Mouse (Mus musculus) heart, embryonic 10.5 days (tissue): ENCODE measurements around the gene Cirbp. TPM values are rescaled to one million over a fixed set of nuclear protein-coding genes. Genes with fewer than 3 reads are reported as not detected.

Source experiments
- DNase-seq: peaks from one replicate; pipeline ENCODE4 v3.0.0-alpha.2; 2017; ENCODE audit warnings: low spot score
- H3K27ac ChIP-seq: fragments of 300-500 bp; sonication (generic); 2 replicates; pipeline ENCODE4 v1.5.1; 2016; ENCODE audit warnings: mild to moderate bottlenecking
- H3K27me3 ChIP-seq: fragments of 300-500 bp; sonication (generic); 2 replicates; pipeline ENCODE4 v1.6.1; 2016; ENCODE audit warnings: mild to moderate bottlenecking; ENCODE audit not compliant: poor library complexity, insufficient read depth, severe bottlenecking
- H3K36me3 ChIP-seq: fragments of 300-500 bp; sonication (generic); 2 replicates; pipeline ENCODE4 v1.6.1; 2016; ENCODE audit warnings: mild to moderate bottlenecking, moderate library complexity
- H3K4me1 ChIP-seq: fragments of 300-500 bp; sonication (generic); 2 replicates; pipeline ENCODE4 v1.6.1; 2016; ENCODE audit warnings: mild to moderate bottlenecking
- H3K4me3 ChIP-seq: fragments of 300-500 bp; sonication (generic); 2 replicates; pipeline ENCODE4 v1.5.1; 2016; ENCODE audit warnings: mild to moderate bottlenecking, moderate library complexity
- H3K9me3 ChIP-seq: fragments of 300-500 bp; sonication (generic); 2 replicates; pipeline ENCODE4 v1.6.1; 2016; ENCODE audit warnings: mild to moderate bottlenecking, moderate library complexity
- WGBS: fragments of 180-500 bp; shearing (Covaris S2); methylation state at CpG from one replicate; pipeline ENCODE4 v1.1.7; 2016; 5-methylcytosine and 5-hydroxymethylcytosine counted together
- polyA plus RNA-seq: library from polyadenylated mRNA; unstranded; fragments of >200 nt; fragmentation: Nextera tagmentation; extraction: Ambion mirVana; gene quantifications from 2 replicates; pipeline ENCODE4 v1.2.1, GENCODE M21; 2016

Gene Cirbp
- polyA plus RNA-seq, 1 experiment from 2014 or later: 85.7 TPM

GRCm38 (mm10) chr10:80131952-80132350 lies 33.8 kb upstream of the Cirbp start:
- Histone ChIP-seq H3K27ac (peak overlapping the region; percentile 43), H3K4me3 (peak overlapping the region; percentile 48), H3K36me3 (peaks cover 80% of the 10 kb centered on the region), H3K9me3 (no peaks in the 10 kb centered on the region), H3K4me1 (peaks cover 51% of the 10 kb centered on the region), H3K27me3 (peaks cover 46% of the 10 kb centered on the region)
- no peak for DNase-seq
- 49% methylated on average over 27 of the region's 27 CpGs for WGBS

DNA sequence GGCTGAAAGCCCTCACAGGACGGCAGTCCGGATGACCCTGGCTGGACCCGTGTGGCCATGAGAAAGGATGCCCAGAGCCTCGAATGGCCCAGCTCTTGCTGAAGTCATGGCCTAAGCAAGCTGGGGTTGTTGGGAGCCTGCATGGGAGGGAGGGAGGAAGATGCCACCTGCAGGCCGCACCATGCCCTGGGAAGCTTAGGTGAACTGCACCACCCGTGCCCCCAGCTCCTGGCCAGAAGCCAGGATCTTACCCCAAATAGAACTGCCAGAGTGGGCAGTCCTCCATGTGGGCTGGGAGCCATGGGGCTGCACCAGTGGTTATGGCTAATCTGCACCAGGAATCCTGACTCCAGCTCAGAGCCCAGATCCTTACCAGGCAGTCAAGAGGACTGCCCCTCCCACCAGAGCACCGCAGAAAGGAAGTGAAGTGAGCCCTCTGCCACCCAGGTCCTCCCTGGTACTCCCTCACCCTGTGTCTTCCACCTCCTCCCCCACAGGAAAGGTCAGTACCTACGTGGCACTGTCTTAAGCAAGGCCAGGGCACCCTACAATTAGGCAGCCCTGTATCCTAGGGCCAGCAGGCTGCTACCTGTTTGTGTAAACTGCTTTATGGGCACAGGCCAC lies 32.4 kb upstream of the Cirbp start:
- peaks cover 60% of the 10 kb centered on the region for H3K27me3 ChIP-seq
- 75% methylated on average over 8 of the region's 8 CpGs for WGBS
- H3K4me3 ChIP-seq: no peak overlapping the region

GRCm38 (mm10) chr10:80134421-80134820 lies 31.4 kb upstream of the Cirbp start:
- H3K27me3 ChIP-seq: peaks cover 67% of the 10 kb centered on the region
- WGBS: 85% methylated on average over 9 of the region's 9 CpGs
- peaks cover 75% of the 10 kb centered on the region for H3K4me1 ChIP-seq
- H3K36me3 ChIP-seq: peaks cover 55% of the 10 kb centered on the region
- H3K27ac ChIP-seq: no peak overlapping the region; the same call in 1 of the 2 replicates
- no peak overlapping the region for H3K4me3 ChIP-seq
- no peaks in the 10 kb centered on the region for H3K9me3 ChIP-seq
- DNase-seq: no peak

More for the DNA sequence above, 32.4 kb upstream of the Cirbp start:
- peaks cover 65% of the 10 kb centered on the region for H3K4me1 ChIP-seq
- no peak overlapping the region for H3K27ac ChIP-seq
- DNase-seq: no peak
- peaks cover 66% of the 10 kb centered on the region for H3K36me3 ChIP-seq
- H3K9me3 ChIP-seq: no peaks in the 10 kb centered on the region

GRCm38 (mm10) chr10:80135161-80135560 lies 30.6 kb upstream of the Cirbp start:
- H3K4me1 ChIP-seq: peaks cover 72% of the 10 kb centered on the region
- 80% methylated on average over 10 of the region's 10 CpGs for WGBS
- H3K9me3 ChIP-seq: no peaks in the 10 kb centered on the region
- H3K27me3 ChIP-seq: peaks cover 69% of the 10 kb centered on the region
- H3K27ac ChIP-seq: no peak overlapping the region
- no peak for DNase-seq
- H3K36me3 ChIP-seq: peaks cover 48% of the 10 kb centered on the region
- no peak overlapping the region for H3K4me3 ChIP-seq

DNA sequence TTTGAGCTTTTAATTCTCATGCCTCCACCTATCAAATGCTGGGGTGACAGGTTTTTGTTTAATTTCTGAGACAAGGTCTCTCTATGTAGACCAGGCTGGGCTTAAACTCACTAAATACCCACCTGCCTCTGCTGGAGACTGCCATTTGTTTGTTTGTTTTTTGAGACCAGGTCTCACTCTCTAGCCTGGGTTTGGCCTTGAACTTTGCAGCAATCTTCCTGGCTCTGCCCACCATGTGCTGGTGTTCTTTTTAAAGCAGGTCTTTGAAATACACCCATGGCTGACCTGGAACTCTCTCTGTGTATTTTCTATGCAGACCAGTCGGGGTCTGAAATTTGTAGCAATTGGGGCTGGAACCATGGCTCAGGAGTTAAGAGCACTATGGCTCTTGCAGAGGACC lies 30.1 kb upstream of the Cirbp start:
- H3K4me3 ChIP-seq: no peak overlapping the region
- H3K4me1 ChIP-seq: peaks cover 69% of the 10 kb centered on the region
- H3K27me3 ChIP-seq: peaks cover 69% of the 10 kb centered on the region

DNA sequence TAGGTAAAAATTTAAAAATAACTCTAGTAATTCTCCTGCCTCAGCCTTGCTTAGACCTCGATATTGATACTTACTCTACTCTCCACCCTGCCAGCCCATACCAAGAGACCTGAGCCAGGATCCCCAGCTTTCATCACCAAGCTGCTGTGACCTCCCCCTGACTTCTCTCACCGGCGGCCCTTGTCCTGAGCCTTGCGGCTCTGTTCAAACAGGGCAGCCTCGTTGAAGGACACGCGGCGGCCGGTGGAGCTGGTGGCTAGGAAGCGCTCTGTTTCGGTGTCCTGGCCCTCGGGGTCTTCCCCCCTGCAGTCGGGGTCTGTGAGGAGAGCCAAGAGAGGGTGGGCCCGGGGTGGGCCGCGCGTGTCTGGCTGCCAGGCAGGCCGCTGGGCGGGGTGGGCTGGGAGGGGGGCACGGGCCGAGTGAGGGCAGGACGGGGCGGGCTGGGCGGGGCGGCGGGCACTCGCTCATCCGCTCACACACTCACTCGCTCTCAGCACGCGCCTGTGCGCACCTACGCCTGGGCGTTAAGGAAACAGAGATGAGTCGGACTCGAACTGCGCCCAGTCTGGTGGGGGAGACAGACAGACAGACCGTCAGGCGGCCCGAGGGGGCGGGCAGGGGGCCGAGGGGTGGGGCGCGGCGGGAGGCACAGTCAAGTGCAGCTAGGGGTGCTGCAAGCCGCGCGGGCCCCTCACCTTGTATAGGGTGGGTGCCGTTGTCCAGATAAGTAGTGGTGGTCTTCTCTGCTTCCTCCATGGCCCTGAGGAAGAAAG lies 29.4 kb upstream of the Cirbp start:
- H3K27me3 ChIP-seq: peaks cover 69% of the 10 kb centered on the region
- peak overlapping the region; percentile 83 for H3K4me3 ChIP-seq
- peaks cover 36% of the 10 kb centered on the region for H3K36me3 ChIP-seq
- H3K9me3 ChIP-seq: no peaks in the 10 kb centered on the region
- no peak for DNase-seq
- H3K4me1 ChIP-seq: peaks cover 69% of the 10 kb centered on the region
- WGBS: 13% methylated on average over 43 of the region's 49 CpGs
- H3K27ac ChIP-seq: peak overlapping the region; percentile 67

More for the DNA sequence above, 30.1 kb upstream of the Cirbp start:
- H3K36me3 ChIP-seq: peaks cover 43% of the 10 kb centered on the region
- H3K9me3 ChIP-seq: no peaks in the 10 kb centered on the region
- H3K27ac ChIP-seq: no peak overlapping the region
- 90% methylated on average over 1 of the region's 1 CpGs for WGBS
- no peak for DNase-seq

GRCm38 (mm10) chr10:80136952-80137625 lies 28.7 kb upstream of the Cirbp start:
- 4% methylated on average over 29 of the region's 29 CpGs for WGBS
- Histone ChIP-seq H3K4me1 (peaks cover 65% of the 10 kb centered on the region), H3K27me3 (peaks cover 65% of the 10 kb centered on the region), H3K27ac (peak overlapping the region; percentile 67; the same call in 1 of the 2 replicates), H3K36me3 (peaks cover 28% of the 10 kb centered on the region), H3K4me3 (peak overlapping the region; percentile 83), H3K9me3 (no peaks in the 10 kb centered on the region)
- no peak for DNase-seq

- H3K27me3 ChIP-seq: peaks cover 58% of the 10 kb centered on the region
- peaks cover 63% of the 10 kb centered on the region for H3K4me1 ChIP-seq
- WGBS: 4% methylated on average over 29 of the region's 33 CpGs
- H3K4me3 ChIP-seq: peak overlapping the region; percentile 83
- H3K36me3 ChIP-seq: peaks cover 21% of the 10 kb centered on the region; the same call in 1 of the 2 replicates
- H3K9me3 ChIP-seq: no peaks in the 10 kb centered on the region
- DNase-seq: no peak
- peak overlapping the region; percentile 87 for H3K27ac ChIP-seq
Observed at GRCm38 (mm10) chr10:80137626-80138552, 27.9 kb upstream of the Cirbp start.

DNA sequence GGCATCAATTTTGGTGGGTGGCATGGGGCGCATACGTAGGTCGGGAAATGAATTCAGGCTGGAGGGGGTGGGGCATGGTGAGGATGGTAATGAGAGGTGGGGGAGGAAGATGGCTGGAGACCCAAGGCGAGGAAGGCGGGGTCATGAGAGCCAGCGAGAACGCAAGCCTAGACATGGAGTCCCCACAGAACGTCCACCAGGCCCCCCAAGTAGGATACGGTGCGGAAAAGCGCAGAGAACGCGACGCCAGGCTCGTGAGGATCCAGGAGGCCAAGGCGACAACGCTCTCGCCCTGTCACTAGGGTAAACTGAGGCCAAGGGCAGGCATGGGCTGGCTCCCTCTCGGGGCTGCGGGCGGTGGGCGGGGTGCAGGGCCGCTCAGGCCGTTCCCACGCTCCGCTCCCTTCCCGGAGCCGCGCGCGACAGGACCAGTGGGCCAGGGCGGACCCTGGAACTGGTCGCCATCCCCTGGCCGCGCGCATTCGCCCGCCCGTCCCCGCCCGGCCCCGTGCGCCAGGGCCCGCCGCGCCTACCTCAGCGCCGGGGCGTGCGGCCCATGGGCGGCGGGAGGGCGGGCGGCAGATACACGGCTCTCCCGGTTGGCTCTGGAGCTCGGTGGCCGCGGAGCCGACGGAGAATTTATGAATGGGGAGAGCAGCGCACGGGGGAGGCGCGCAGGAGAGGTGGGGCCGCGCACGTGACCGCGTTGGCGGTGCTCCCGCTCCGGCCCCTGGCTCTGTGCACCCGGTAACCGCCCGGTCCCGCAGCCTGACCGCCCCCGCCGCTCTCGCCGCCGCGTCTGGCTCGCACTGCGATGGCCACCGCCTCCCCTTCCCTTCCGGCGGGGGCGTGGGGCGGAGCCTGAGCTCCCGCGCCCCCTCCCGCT lies 27.0 kb upstream of the Cirbp start, which contains the start of gene Atp5d:
Gene Atp5d (plus strand): TSS at position 80 of the 886 bp plus-strand sequence.
- Histone ChIP-seq H3K4me1 (peaks cover 63% of the 10 kb centered on the region), H3K36me3 (peaks cover 25% of the 10 kb centered on the region), H3K9me3 (no peaks in the 10 kb centered on the region), H3K27ac (peak within 1 kb of the TSS; percentile 87), H3K27me3 (peaks cover 55% of the 10 kb centered on the region), H3K4me3 (peak within 1 kb of the TSS; percentile 83)
- 1% methylated on average over 92 of the region's 94 CpGs for WGBS
- DNase-seq: no peak

- Histone ChIP-seq H3K27me3 (peaks cover 48% of the 10 kb centered on the region), H3K4me3 (peak overlapping the region; percentile 83), H3K27ac (peak overlapping the region; percentile 87), H3K4me1 (peaks cover 64% of the 10 kb centered on the region), H3K9me3 (no peaks in the 10 kb centered on the region), H3K36me3 (peaks cover 25% of the 10 kb centered on the region)
- 2% methylated on average over 10 of the region's 10 CpGs for WGBS
- DNase-seq: no peak
Observed at GRCm38 (mm10) chr10:80139439-80139775, 26.4 kb upstream of the Cirbp start.

GRCm38 (mm10) chr10:80139975-80140665 lies 25.7 kb upstream of the Cirbp start:
- no peak for DNase-seq
- 74% methylated on average over 11 of the region's 11 CpGs for WGBS
- Histone ChIP-seq H3K4me1 (peaks cover 66% of the 10 kb centered on the region), H3K4me3 (no peak overlapping the region), H3K9me3 (no peaks in the 10 kb centered on the region), H3K27me3 (peaks cover 41% of the 10 kb centered on the region), H3K27ac (0 out of 2 replicates have a peak overlapping the region, but pooled peaks have one; percentile 87), H3K36me3 (peaks cover 28% of the 10 kb centered on the region)
